Mouse (Mus musculus): ENCODE measurements around the gene Tepp. TPM values are rescaled to one million over a fixed set of nuclear protein-coding genes. Genes with fewer than 3 reads are reported as not detected.

The Tepp gene
- total RNA-seq, 2 experiments from 2014 or later, result 1.7 to 2.3 TPM

GRCm38 (mm10) chr8:95352871-95353866 is 42.8 kb downstream of the Tepp start:
- intact Hi-C loops (cut with DNase I), result loop anchor here (5.0 kb wide), 1 partner anchor 79 kb away; the partner anchor contains the start of gene Cfap20
- peak in 1 of 2 experiments; percentile 77 for DNase-seq (ENCODE audit: extremely low spot score in 1 of 2, low spot score in 2 of 2)

GRCm38 (mm10) chr8:95354606-95355005 is 44.2 kb downstream of the Tepp start:
- intact Hi-C loops (cut with DNase I), result loop anchor here (5.0 kb wide), 1 partner anchor 78 kb away; the partner anchor contains the start of gene Cfap20
- no peak for DNase-seq (ENCODE audit: extremely low spot score in 1 of 2, low spot score in 2 of 2)

GRCm38 (mm10) chr8:95358550-95359411 is 48.4 kb downstream of the Tepp start:
- intact Hi-C loops (cut with DNase I), result no loop called here
- DNase-seq (ENCODE audit: extremely low spot score in 1 of 2, low spot score in 2 of 2), result no peak

DNA sequence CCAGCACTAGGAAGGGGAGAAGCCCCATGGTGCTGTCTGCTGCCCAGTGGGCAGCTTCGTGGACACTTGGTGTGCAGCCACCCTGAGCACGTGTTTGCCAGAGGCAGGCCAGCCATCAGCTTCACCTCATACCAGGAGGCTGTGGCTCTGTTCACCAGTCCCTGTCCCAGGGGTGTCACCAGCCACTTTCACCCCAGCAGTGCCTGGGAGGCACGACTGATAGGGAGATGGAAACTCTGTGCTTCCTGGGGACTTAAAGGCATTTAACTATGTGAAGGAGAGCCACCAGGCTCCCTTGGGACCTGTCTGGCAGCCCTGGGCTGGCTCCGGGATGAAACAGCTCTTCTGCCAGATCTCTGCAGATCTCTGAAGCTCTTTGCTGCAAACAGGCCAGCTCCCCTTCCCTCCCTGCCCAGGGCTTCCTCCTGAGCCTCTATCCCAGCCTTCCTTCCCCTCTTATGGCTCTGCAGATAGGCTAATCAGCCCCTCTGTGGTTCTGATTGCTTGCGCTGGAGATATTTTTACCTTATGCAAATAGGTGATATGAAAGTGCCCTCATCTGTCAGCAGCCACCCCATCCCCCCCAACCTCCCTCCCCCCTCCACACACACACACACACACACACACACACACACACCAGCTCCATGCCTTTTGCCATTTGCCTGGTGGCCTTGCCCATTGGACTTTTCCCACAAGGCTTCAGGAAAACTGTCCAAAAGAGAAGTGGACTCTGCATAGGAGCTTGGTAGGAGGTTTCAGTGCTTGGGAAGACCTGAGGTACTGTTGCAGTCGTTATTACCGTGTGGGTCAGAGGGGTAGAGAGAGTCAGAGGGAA is 50.0 kb downstream of the Tepp start:
- intact Hi-C loops (cut with DNase I), result no loop called here
- DNase-seq (ENCODE audit: extremely low spot score in 1 of 2, low spot score in 2 of 2), result no peak

GRCm38 (mm10) chr8:95361016-95361341 is 50.6 kb downstream of the Tepp start:
- intact Hi-C loops (cut with DNase I), result no loop called here
- no peak for DNase-seq (ENCODE audit: extremely low spot score in 1 of 2, low spot score in 2 of 2)

DNA sequence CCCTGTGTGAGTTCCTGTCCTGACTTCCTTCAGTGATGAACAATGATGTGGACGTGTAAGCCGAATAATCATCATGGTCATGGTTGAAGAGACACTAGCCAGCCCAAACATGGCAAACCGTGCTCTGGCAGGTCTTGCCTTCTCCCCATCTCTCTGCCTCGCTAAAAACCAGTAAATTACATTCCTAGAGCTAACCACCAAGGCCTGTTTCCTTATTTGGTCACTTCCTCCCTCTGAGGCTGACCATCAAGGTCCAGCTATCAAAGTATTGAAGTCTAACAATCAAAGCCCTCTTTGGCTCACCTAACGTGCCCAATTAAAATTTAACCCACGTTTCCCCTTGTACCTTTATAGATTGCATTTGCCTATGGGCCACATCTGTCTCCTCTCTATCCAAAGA is 51.9 kb downstream of the Tepp start:
- intact Hi-C loops (cut with DNase I), result no loop called here

GRCm38 (mm10) chr8:95363849-95364248 is 53.5 kb downstream of the Tepp start:
- no peak for DNase-seq (ENCODE audit: extremely low spot score in 1 of 2, low spot score in 2 of 2)
- intact Hi-C loops (cut with DNase I), result no loop called here

More for the DNA sequence above, 51.9 kb downstream of the Tepp start:
- DNase-seq (ENCODE audit: extremely low spot score in 1 of 2, low spot score in 2 of 2), result no peak

- intact Hi-C loops (cut with DNase I), result no loop called here
Observed at GRCm38 (mm10) chr8:95369581-95370326, 59.4 kb downstream of the Tepp start.

DNA sequence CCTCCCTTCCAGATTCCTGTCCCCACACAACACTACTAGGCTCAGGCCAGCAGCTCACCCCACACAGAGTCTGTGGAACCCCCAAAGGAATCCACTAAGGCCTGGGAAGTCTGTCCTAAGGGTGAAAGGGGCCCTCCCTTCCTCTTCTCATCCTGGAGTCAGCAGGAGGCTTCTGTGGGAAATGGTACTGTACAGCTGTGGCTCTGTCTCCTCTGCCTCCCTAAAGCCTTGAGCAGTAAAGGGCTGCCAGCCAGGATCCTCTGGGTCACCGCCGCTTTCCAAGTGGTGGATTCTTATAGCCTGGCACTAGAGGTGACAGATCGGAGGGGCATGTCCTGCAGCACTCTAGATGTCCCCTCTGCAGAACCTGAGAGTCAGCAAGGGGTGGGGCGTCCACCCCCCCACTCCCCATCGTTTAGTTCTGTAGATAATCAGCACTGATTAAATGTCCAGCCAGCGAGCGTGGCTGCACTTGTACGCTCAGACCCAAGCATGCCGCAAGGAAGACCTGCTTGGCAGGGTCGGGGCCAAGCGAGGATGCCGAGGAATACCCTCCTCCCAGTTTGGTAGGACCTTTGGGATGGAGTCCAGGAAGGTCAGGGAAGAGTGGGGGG is 63.1 kb downstream of the Tepp start:
- intact Hi-C loops (cut with DNase I), result no loop called here
- no peak for DNase-seq (ENCODE audit: extremely low spot score in 1 of 2, low spot score in 2 of 2)

More at GRCm38 (mm10) chr8:95369581-95370326, 59.4 kb downstream of the Tepp start:
- DNase-seq (ENCODE audit: extremely low spot score in 1 of 2, low spot score in 2 of 2), result no peak

- intact Hi-C loops (cut with DNase I), result no loop called here
- DNase-seq (ENCODE audit: extremely low spot score in 1 of 2, low spot score in 2 of 2), result no peak
Observed at GRCm38 (mm10) chr8:95374429-95374828, 64.1 kb downstream of the Tepp start.

DNA sequence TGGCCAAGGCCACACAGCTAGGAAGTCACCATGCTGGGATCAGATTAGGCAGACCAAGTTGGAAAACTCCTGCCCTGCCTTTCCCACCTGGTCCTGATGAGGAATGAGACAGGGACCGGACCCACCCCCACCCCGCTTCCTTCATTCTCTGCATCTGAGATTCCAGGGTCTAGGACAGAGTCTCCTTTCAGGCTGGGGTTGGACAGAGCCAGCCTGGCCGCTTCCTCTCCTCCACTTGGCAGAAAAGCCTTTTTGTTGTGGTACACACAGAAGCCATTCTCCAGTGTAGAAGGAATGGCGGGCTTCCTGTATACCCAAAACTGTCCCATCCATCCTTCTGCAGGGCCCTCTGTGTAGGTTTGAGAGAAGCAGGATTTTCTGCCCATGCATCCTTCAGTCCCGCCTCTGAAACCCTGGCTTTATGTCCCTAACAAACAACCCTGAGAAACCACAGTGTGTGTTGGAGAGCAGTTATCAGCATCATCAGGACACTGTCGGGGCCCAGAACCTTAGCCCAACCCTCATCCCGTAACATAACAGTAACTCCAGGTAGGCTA is 65.1 kb downstream of the Tepp start:
- DNase-seq (ENCODE audit: extremely low spot score in 1 of 2, low spot score in 2 of 2), result no peak
- intact Hi-C loops (cut with DNase I), result no loop called here

Other genes with a start within 250 kb of the Tepp start
- gene Katnb1, start 229.4 kb upstream of the Tepp start, total RNA-seq (2021), result 10 to 100 TPM; 40.9 to 45.3 TPM
- 10 to 100 TPM; 56.2 to 58.6 TPM for gene Kifc3, start 107.8 kb upstream of the Tepp start, total RNA-seq (2021)
- under 1 TPM; 0.58 to 0.71 TPM for gene Cngb1, start 4.0 kb upstream of the Tepp start, total RNA-seq (2021)
- 10 to 100 TPM; 17.0 to 18.0 TPM for gene Zfp319, start 21.4 kb downstream of the Tepp start, total RNA-seq (2021)
- gene Usb1, start 21.7 kb downstream of the Tepp start, total RNA-seq (2021), result 10 to 100 TPM; 19.0 to 19.4 TPM
- gene Mmp15, start 41.7 kb downstream of the Tepp start, total RNA-seq (2021), result 10 to 100 TPM; 29.5 to 31.9 TPM
- 10 to 100 TPM; 69.4 to 72.6 TPM for gene Cfap20, start 124.3 kb downstream of the Tepp start, total RNA-seq (2021)
- 100 to 1,000 TPM in 1 of 2 experiments, 10 to 100 TPM in 1; 93.5 to 101 TPM for gene Csnk2a2, start 179.5 kb downstream of the Tepp start, total RNA-seq (2021)
- gene Ccdc113, start 223.5 kb downstream of the Tepp start, total RNA-seq (2021), result 1 to 10 TPM in 1 of 2 experiments, under 1 TPM in 1; 0.73 to 1.4 TPM